Mouse (Mus musculus) neural tube, embryonic 14.5 days (tissue): Measurements from ENCODE around the gene Pld4. TPM values are rescaled to one million over a fixed set of nuclear protein-coding genes. Genes with fewer than 3 reads are reported as not detected.

ENCODE experiments used
- ATAC-seq: fragments of 200-750 bp; cut with Nextera tagmentation; 2 replicates; pipeline ENCODE4 v1.8.0; 2017; ENCODE audit warnings: low read depth, mild to moderate bottlenecking, moderate TSS enrichment, moderate library complexity
- H3K27ac ChIP-seq: fragments of 300-500 bp; sonication (generic); 2 replicates; pipeline ENCODE4 v1.5.1; 2014; ENCODE audit warnings: low read depth, mild to moderate bottlenecking, control low read depth, low read length, moderate library complexity, mixed read lengths
- H3K27me3 ChIP-seq: fragments of 300-500 bp; sonication (generic); 2 replicates; pipeline ENCODE4 v1.6.1; 2014; ENCODE audit warnings: low read length; ENCODE audit not compliant: control insufficient read depth, insufficient read depth
- H3K36me3 ChIP-seq: fragments of 300-500 bp; sonication (generic); 2 replicates; pipeline ENCODE4 v1.6.1; 2014; ENCODE audit warnings: low read length, mixed read lengths; ENCODE audit not compliant: control insufficient read depth, insufficient read depth
- H3K4me1 ChIP-seq: fragments of 300-500 bp; sonication (generic); 2 replicates; pipeline ENCODE4 v1.6.1; 2014; ENCODE audit warnings: low read length; ENCODE audit not compliant: control insufficient read depth, insufficient read depth
- H3K4me2 ChIP-seq: fragments of 300-500 bp; sonication (generic); 2 replicates; pipeline ENCODE4 v1.6.1; 2014; ENCODE audit warnings: mild to moderate bottlenecking, low read depth, low read length, control low read depth
- H3K4me3 ChIP-seq: fragments of 300-500 bp; sonication (generic); 2 replicates; pipeline ENCODE4 v1.5.1; 2014; ENCODE audit warnings: low read depth, low read length, control low read depth, mixed read lengths
- H3K9ac ChIP-seq: fragments of 300-500 bp; sonication (generic); replicated peaks from 2 replicates; pipeline ENCODE4 v1.6.1; 2014; ENCODE audit warnings: low read depth, mild to moderate bottlenecking, control low read depth, low read length, mixed read lengths
- H3K9me3 ChIP-seq: fragments of 300-500 bp; sonication (generic); 2 replicates; pipeline ENCODE4 v1.6.1; 2016; ENCODE audit warnings: low read length; ENCODE audit not compliant: control insufficient read depth
- WGBS: fragments of 180-500 bp; shearing (Covaris S2); extraction: QIAGEN DNeasy Blood & Tissue Kit; methylation state at CpG from one replicate; pipeline ENCODE4 v1.1.7; 2014; 5-methylcytosine and 5-hydroxymethylcytosine counted together
- polyA plus RNA-seq: library from polyadenylated mRNA; unstranded; fragments of >200 nt; fragmentation: Nextera tagmentation; extraction: Ambion mirVana; gene quantifications from 2 replicates; pipeline ENCODE4 v1.2.1, GENCODE M21; 2014

Gene Pld4
- polyA plus RNA-seq, 1 experiment from 2014 or later, result 4.5 TPM

GRCm38 (mm10) chr12:112769031-112769430, 8.6 kb downstream of the Pld4 start:
- ATAC-seq, result no peak
- Histone ChIP-seq H3K9ac (no peak overlapping the region), H3K36me3 (no peaks in the 10 kb centered on the region), H3K9me3 (no peaks in the 10 kb centered on the region), H3K4me1 (no peaks in the 10 kb centered on the region), H3K4me3 (no peak overlapping the region), H3K4me2 (no peak overlapping the region), H3K27ac (no peak overlapping the region), H3K27me3 (no peaks in the 10 kb centered on the region)
- WGBS, result 90% methylated on average over 6 of the region's 6 CpGs

- no peaks in the 10 kb centered on the region for H3K36me3 ChIP-seq
- H3K4me1 ChIP-seq, result no peaks in the 10 kb centered on the region
- ATAC-seq, result no peak
- 71% methylated on average over 2 of the region's 2 CpGs for WGBS
- no peaks in the 10 kb centered on the region for H3K27me3 ChIP-seq
- no peaks in the 10 kb centered on the region for H3K9me3 ChIP-seq
- no peak overlapping the region for H3K9ac ChIP-seq
- no peak overlapping the region for H3K27ac ChIP-seq
- no peak overlapping the region for H3K4me3 ChIP-seq
- no peak overlapping the region for H3K4me2 ChIP-seq
These were observed 9.3 kb downstream of the Pld4 start for GRCm38 (mm10) chr12:112769751-112770150.

- no peaks in the 10 kb centered on the region for H3K27me3 ChIP-seq
- no peak overlapping the region for H3K9ac ChIP-seq
- no peak overlapping the region for H3K27ac ChIP-seq
- H3K36me3 ChIP-seq, result no peaks in the 10 kb centered on the region
- WGBS, result 73% methylated on average over 4 of the region's 4 CpGs
- no peak overlapping the region for H3K4me3 ChIP-seq
- H3K4me2 ChIP-seq, result no peak overlapping the region
- ATAC-seq, result no peak
- no peaks in the 10 kb centered on the region for H3K4me1 ChIP-seq
- H3K9me3 ChIP-seq, result peaks cover 2% of the 10 kb centered on the region; the same call in 1 of the 2 replicates
These were observed 9.9 kb downstream of the Pld4 start for GRCm38 (mm10) chr12:112770396-112770795.

- no peak for ATAC-seq
- Histone ChIP-seq H3K9me3 (peaks cover 4% of the 10 kb centered on the region; the same call in 1 of the 2 replicates), H3K4me1 (no peaks in the 10 kb centered on the region), H3K9ac (no peak overlapping the region), H3K27ac (no peak overlapping the region), H3K4me2 (no peak overlapping the region), H3K4me3 (no peak overlapping the region), H3K36me3 (no peaks in the 10 kb centered on the region), H3K27me3 (no peaks in the 10 kb centered on the region)
- 93% methylated on average over 14 of the region's 14 CpGs for WGBS
These were observed 11.9 kb downstream of the Pld4 start for GRCm38 (mm10) chr12:112772306-112772705.

- no peaks in the 10 kb centered on the region for H3K4me1 ChIP-seq
- ATAC-seq, result no peak
These were observed 12.9 kb downstream of the Pld4 start for GRCm38 (mm10) chr12:112773366-112773765.

GRCm38 (mm10) chr12:112774026-112774425, 13.6 kb downstream of the Pld4 start:
- H3K27ac ChIP-seq, result no peak overlapping the region
- peaks cover 4% of the 10 kb centered on the region; the same call in 1 of the 2 replicates for H3K9me3 ChIP-seq
- no peak overlapping the region for H3K4me3 ChIP-seq
- no peak for ATAC-seq
- no peak overlapping the region for H3K4me2 ChIP-seq
- H3K36me3 ChIP-seq, result no peaks in the 10 kb centered on the region
- H3K4me1 ChIP-seq, result no peaks in the 10 kb centered on the region
- H3K27me3 ChIP-seq, result no peaks in the 10 kb centered on the region
- 88% methylated on average over 6 of the region's 6 CpGs for WGBS
- H3K9ac ChIP-seq, result no peak overlapping the region

More at GRCm38 (mm10) chr12:112773366-112773765, 12.9 kb downstream of the Pld4 start:
- Histone ChIP-seq H3K4me2 (no peak overlapping the region), H3K9me3 (peaks cover 4% of the 10 kb centered on the region; the same call in 1 of the 2 replicates), H3K4me3 (no peak overlapping the region), H3K27ac (no peak overlapping the region), H3K9ac (no peak overlapping the region), H3K36me3 (no peaks in the 10 kb centered on the region), H3K27me3 (no peaks in the 10 kb centered on the region)
- WGBS, result 61% methylated on average over 9 of the region's 9 CpGs

- H3K27me3 ChIP-seq, result no peaks in the 10 kb centered on the region
- no peak overlapping the region for H3K4me3 ChIP-seq
- H3K4me1 ChIP-seq, result no peaks in the 10 kb centered on the region
- 98% methylated on average over 10 of the region's 10 CpGs for WGBS
- ATAC-seq, result no peak
- H3K9ac ChIP-seq, result no peak overlapping the region
- H3K4me2 ChIP-seq, result no peak overlapping the region
- H3K36me3 ChIP-seq, result no peaks in the 10 kb centered on the region
- no peak overlapping the region for H3K27ac ChIP-seq
- H3K9me3 ChIP-seq, result peaks cover 4% of the 10 kb centered on the region; the same call in 1 of the 2 replicates
These were observed 14.0 kb downstream of the Pld4 start for GRCm38 (mm10) chr12:112774481-112774880.

- Histone ChIP-seq H3K4me2 (no peak overlapping the region), H3K4me1 (no peaks in the 10 kb centered on the region), H3K27ac (no peak overlapping the region), H3K9ac (no peak overlapping the region), H3K4me3 (no peak overlapping the region), H3K36me3 (no peaks in the 10 kb centered on the region), H3K9me3 (no peaks in the 10 kb centered on the region), H3K27me3 (no peaks in the 10 kb centered on the region)
- no peak for ATAC-seq
- WGBS, result 79% methylated on average over 8 of the region's 8 CpGs
These were observed 30.6 kb downstream of the Pld4 start for GRCm38 (mm10) chr12:112791026-112791425.

- H3K9ac ChIP-seq, result no peak overlapping the region
- no peak for ATAC-seq
- H3K9me3 ChIP-seq, result no peaks in the 10 kb centered on the region
- WGBS, result 76% methylated on average over 13 of the region's 13 CpGs
- no peaks in the 10 kb centered on the region for H3K27me3 ChIP-seq
- no peak overlapping the region for H3K4me2 ChIP-seq
- no peak overlapping the region for H3K27ac ChIP-seq
- H3K4me1 ChIP-seq, result no peaks in the 10 kb centered on the region; the same call in 1 of the 2 replicates
- no peak overlapping the region for H3K4me3 ChIP-seq
- no peaks in the 10 kb centered on the region for H3K36me3 ChIP-seq
These were observed 33.3 kb downstream of the Pld4 start for GRCm38 (mm10) chr12:112793601-112794355.
